Mouse (Mus musculus) embryonic facial prominence, embryonic 11.5 days (tissue): ENCODE measurements at regions not wholly inside any gene's neighbourhood (a gene's known extent, or its start where the extent isn't known, plus 50 kb on each side); places are given as distances from the start of the nearest gene placed in this dataset.

Source experiments
- ATAC-seq: fragments of 200-750 bp; cut with Nextera tagmentation; replicated peaks from 2 replicates; pipeline ENCODE4 v1.8.0; 2017; ENCODE audit warnings: low read depth; ENCODE audit not compliant: insufficient number of reproducible peaks, low FRiP score, low TSS enrichment
- DNase-seq: peaks from one replicate; pipeline ENCODE4 v3.0.0-alpha.2; 2015; ENCODE audit warnings: low spot score
- H3K27ac ChIP-seq: fragments of 300-500 bp; sonication (generic); replicated peaks from 2 replicates; pipeline ENCODE4 v1.5.1; 2014; ENCODE audit warnings: mild to moderate bottlenecking, low read depth, low read length, control low read depth
- H3K27me3 ChIP-seq: fragments of 300-500 bp; sonication (generic); 2 replicates; pipeline ENCODE4 v1.6.1; 2014; ENCODE audit warnings: mild to moderate bottlenecking, low read length, moderate library complexity, mixed read lengths; ENCODE audit not compliant: control insufficient read depth, insufficient read depth
- H3K36me3 ChIP-seq: fragments of 300-500 bp; sonication (generic); replicated peaks from 2 replicates; pipeline ENCODE4 v1.6.1; 2014; ENCODE audit warnings: low read depth, mild to moderate bottlenecking, low read length, moderate library complexity, mixed read lengths; ENCODE audit not compliant: control insufficient read depth, insufficient read depth
- H3K4me1 ChIP-seq: fragments of 300-500 bp; sonication (generic); 2 replicates; pipeline ENCODE4 v1.6.1; 2014; ENCODE audit warnings: low read length, mixed read lengths; ENCODE audit not compliant: control insufficient read depth, insufficient read depth
- H3K4me2 ChIP-seq: fragments of 300-500 bp; sonication (generic); 2 replicates; pipeline ENCODE4 v1.6.1; 2014; ENCODE audit warnings: low read depth, mild to moderate bottlenecking, control low read depth, low read length, moderate library complexity
- H3K4me3 ChIP-seq: fragments of 300-500 bp; sonication (generic); 2 replicates; pipeline ENCODE4 v1.5.1; 2014; ENCODE audit warnings: low read depth, low read length, control low read depth
- H3K9ac ChIP-seq: fragments of 300-500 bp; sonication (generic); replicated peaks from 2 replicates; pipeline ENCODE4 v1.6.1; 2014; ENCODE audit warnings: mild to moderate bottlenecking, control low read depth, low read length
- H3K9me3 ChIP-seq: fragments of 300-500 bp; sonication (generic); replicated peaks from 2 replicates; pipeline ENCODE4 v1.6.1; 2016; ENCODE audit warnings: mild to moderate bottlenecking, low read length, inconsistent platforms, mixed read lengths; ENCODE audit not compliant: control insufficient read depth
- WGBS: fragments of 180-500 bp; shearing (Covaris S2); extraction: QIAGEN DNeasy Blood & Tissue Kit; methylation state at CpG from one replicate; pipeline ENCODE4 v1.1.7; 2014; 5-methylcytosine and 5-hydroxymethylcytosine counted together

- H3K9me3 ChIP-seq: no peaks in the 10 kb centered on the region
- H3K27me3 ChIP-seq: no peaks in the 10 kb centered on the region
- 24% methylated on average over 15 of the region's 15 CpGs for WGBS
- ATAC-seq (no peak), DNase-seq (peak; percentile 58)
- no peak overlapping the region for H3K4me2 ChIP-seq
- no peaks in the 10 kb centered on the region for H3K4me1 ChIP-seq
- no peak overlapping the region for H3K27ac ChIP-seq
- no peak overlapping the region for H3K4me3 ChIP-seq
- H3K36me3 ChIP-seq: no peaks in the 10 kb centered on the region
- H3K9ac ChIP-seq: no peak overlapping the region
Measured at GRCm38 (mm10) chr16:91156506-91156905, 61.6 kb upstream of the 4932438H23Rik start.

- Histone ChIP-seq H3K27me3 (no peaks in the 10 kb centered on the region), H3K36me3 (no peaks in the 10 kb centered on the region), H3K4me1 (no peaks in the 10 kb centered on the region), H3K27ac (no peak overlapping the region), H3K9me3 (no peaks in the 10 kb centered on the region), H3K4me3 (no peak overlapping the region), H3K9ac (no peak overlapping the region), H3K4me2 (no peak overlapping the region)
- DNase-seq (peak; percentile 55), ATAC-seq (no peak)
- WGBS: 14% methylated on average over 8 of the region's 8 CpGs
Measured at GRCm38 (mm10) chr16:91160679-91161078, 64.6 kb upstream of the Olig2 start.

- Histone ChIP-seq H3K4me2 (no peak overlapping the region), H3K27ac (no peak overlapping the region), H3K9me3 (no peaks in the 10 kb centered on the region), H3K4me1 (no peaks in the 10 kb centered on the region), H3K27me3 (no peaks in the 10 kb centered on the region), H3K36me3 (no peaks in the 10 kb centered on the region), H3K9ac (no peak overlapping the region), H3K4me3 (no peak overlapping the region)
- no peak for ATAC-seq
- no peak for DNase-seq
- 71% methylated on average over 6 of the region's 6 CpGs for WGBS
Measured at GRCm38 (mm10) chr16:91161616-91162015, 63.6 kb upstream of the Olig2 start.

DNA sequence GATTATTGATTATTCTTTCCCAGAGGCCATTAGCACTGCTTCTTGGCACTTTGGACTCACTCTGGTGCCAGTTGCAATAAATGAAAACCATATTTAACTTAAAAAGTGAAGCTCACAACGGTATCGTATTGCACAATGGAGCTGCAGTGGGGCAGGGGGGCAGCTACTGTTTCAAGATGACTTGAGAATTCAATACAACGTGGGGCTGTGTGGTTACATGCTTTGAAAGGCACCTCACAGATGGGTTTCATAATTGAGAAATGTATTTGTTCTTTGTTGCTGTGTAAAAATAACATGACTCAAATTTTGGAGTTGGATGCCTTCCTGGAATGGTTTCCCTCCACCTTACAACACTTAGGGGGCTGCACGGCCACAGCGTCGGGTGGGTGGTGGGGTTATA is 62.9 kb upstream of the Olig2 start:
- H3K4me3 ChIP-seq: no peak overlapping the region
- no peak overlapping the region for H3K9ac ChIP-seq
- H3K4me1 ChIP-seq: no peaks in the 10 kb centered on the region
- ATAC-seq (no peak), DNase-seq (no peak)
- WGBS: 65% methylated on average over 6 of the region's 6 CpGs
- H3K9me3 ChIP-seq: no peaks in the 10 kb centered on the region
- no peaks in the 10 kb centered on the region; the same call in 1 of the 2 replicates for H3K27me3 ChIP-seq
- H3K36me3 ChIP-seq: no peaks in the 10 kb centered on the region
- no peak overlapping the region for H3K27ac ChIP-seq
- H3K4me2 ChIP-seq: no peak overlapping the region

DNA sequence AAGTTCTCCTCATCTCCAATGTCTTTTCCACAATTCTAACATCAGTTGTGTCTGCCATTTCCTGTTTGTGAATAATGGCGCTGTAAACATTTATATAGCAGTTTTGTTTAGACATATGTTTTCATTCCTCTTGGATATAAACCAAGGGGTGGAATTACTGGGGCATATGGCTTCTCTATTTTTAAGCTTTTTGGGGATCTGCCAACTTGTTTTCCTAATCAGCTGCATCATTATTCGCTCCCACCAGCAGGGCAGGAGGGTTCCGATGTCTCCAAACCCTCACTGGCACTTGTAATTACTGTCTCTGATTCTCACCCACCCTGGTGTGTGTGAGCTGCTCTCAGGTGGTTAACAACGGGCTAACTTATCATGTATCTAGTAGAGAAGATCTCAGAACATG is 59.4 kb upstream of the Olig2 start:
- Histone ChIP-seq H3K4me2 (no peak overlapping the region), H3K4me1 (no peaks in the 10 kb centered on the region), H3K9me3 (no peaks in the 10 kb centered on the region), H3K9ac (no peak overlapping the region), H3K4me3 (no peak overlapping the region), H3K27me3 (peaks cover 2% of the 10 kb centered on the region; the same call in 1 of the 2 replicates), H3K36me3 (no peaks in the 10 kb centered on the region), H3K27ac (no peak overlapping the region)
- ATAC-seq (no peak), DNase-seq (no peak)
- WGBS: 79% methylated on average over 4 of the region's 4 CpGs

DNA sequence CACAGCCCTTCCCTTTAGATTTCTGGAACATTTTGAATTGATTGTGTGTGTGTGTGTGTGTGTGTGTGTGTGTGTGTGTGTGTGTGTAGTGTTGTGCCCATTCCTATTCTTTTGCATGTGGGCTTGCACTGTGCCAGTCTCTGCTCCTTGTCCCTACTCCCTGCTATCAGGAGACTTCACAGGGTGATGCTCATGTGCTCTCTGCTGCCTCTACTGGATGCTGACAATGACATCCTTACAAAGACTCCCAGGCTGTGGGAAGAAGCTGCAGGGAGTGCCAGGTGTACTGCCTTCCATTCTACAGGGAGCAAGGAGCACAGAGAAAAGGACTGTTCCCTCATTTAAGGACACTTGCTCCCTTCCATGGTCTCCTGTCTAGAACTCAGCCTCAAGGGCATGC is 58.4 kb upstream of the Olig2 start:
- ATAC-seq: no peak

GRCm38 (mm10) chr16:91168398-91168797 is 56.9 kb upstream of the Olig2 start:
- no peaks in the 10 kb centered on the region for H3K9me3 ChIP-seq
- no peaks in the 10 kb centered on the region for H3K4me1 ChIP-seq
- H3K9ac ChIP-seq: no peak overlapping the region
- no peak overlapping the region for H3K4me3 ChIP-seq
- H3K36me3 ChIP-seq: no peaks in the 10 kb centered on the region
- no peak for DNase-seq
- H3K4me2 ChIP-seq: no peak overlapping the region
- no peak overlapping the region for H3K27ac ChIP-seq
- WGBS: 38% methylated on average over 7 of the region's 7 CpGs
- no peak for ATAC-seq
- H3K27me3 ChIP-seq: peaks cover 2% of the 10 kb centered on the region; the same call in 1 of the 2 replicates

More for the DNA sequence above, 58.4 kb upstream of the Olig2 start:
- H3K9me3 ChIP-seq: no peaks in the 10 kb centered on the region
- H3K27me3 ChIP-seq: peaks cover 2% of the 10 kb centered on the region; the same call in 1 of the 2 replicates
- H3K4me1 ChIP-seq: no peaks in the 10 kb centered on the region
- no peak overlapping the region for H3K4me3 ChIP-seq
- no peak overlapping the region for H3K4me2 ChIP-seq
- H3K27ac ChIP-seq: no peak overlapping the region
- no peaks in the 10 kb centered on the region for H3K36me3 ChIP-seq
- DNase-seq: peak; percentile 71
- no peak overlapping the region for H3K9ac ChIP-seq

- ATAC-seq: no peak
- H3K27ac ChIP-seq: no peak overlapping the region
- peaks cover 2% of the 10 kb centered on the region; the same call in 1 of the 2 replicates for H3K27me3 ChIP-seq
- H3K4me1 ChIP-seq: no peaks in the 10 kb centered on the region; the same call in 1 of the 2 replicates
- H3K9ac ChIP-seq: no peak overlapping the region
- WGBS: under 1% methylated on average over 16 of the region's 16 CpGs
- no peaks in the 10 kb centered on the region for H3K9me3 ChIP-seq
- H3K4me3 ChIP-seq: no peak overlapping the region
- DNase-seq: peak; percentile 39
- no peaks in the 10 kb centered on the region for H3K36me3 ChIP-seq
- peak overlapping the region; percentile 8; the same call in 1 of the 2 replicates for H3K4me2 ChIP-seq
Measured at GRCm38 (mm10) chr16:91169829-91170228, 55.4 kb upstream of the Olig2 start.
